Mouse (Mus musculus) brain, embryonic 14.5 days (tissue): ENCODE data around the gene Angpt4.

Source experiments
- CTCF ChIP-seq: fragments of 200-500 bp; IDR thresholded peaks from 2 replicates; pipeline ENCODE4 v1.5.1; 2012; ENCODE audit warnings: inconsistent platforms, mild to moderate bottlenecking, moderate library complexity, borderline replicate concordance; ENCODE audit not compliant: insufficient read depth, insufficient read length; ENCODE audit errors: extremely low read depth
- POLR2A ChIP-seq: fragments of 200-500 bp; IDR thresholded peaks from 2 replicates; pipeline ENCODE4 v1.6.1; 2012; ENCODE audit warnings: mild to moderate bottlenecking, inconsistent platforms, borderline replicate concordance; ENCODE audit not compliant: poor library complexity, insufficient read depth, insufficient read length, severe bottlenecking; ENCODE audit errors: extremely low read depth

- TF ChIP-seq CTCF, result no peak
- no peak for TF ChIP-seq POLR2A
Observed at GRCm38 (mm10) chr2:151910919-151911500, at the start of gene Angpt4.
